Mouse (Mus musculus) neural tube, embryonic 11.5 days (tissue): ENCODE measurements around the gene Paqr6. TPM values are rescaled to one million over a fixed set of nuclear protein-coding genes. Genes with fewer than 3 reads are reported as not detected.
"Not testable (repeated sequence)": the region's sequence is repeated elsewhere in the genome, so short reads cannot be mapped to it uniquely, and the experiment has no call there.

Source experiments
- ATAC-seq: fragments of 200-750 bp; cut with Nextera tagmentation; 2 replicates; pipeline ENCODE4 v1.8.0; 2017; ENCODE audit warnings: moderate number of reproducible peaks, mild to moderate bottlenecking, moderate TSS enrichment, moderate library complexity; ENCODE audit not compliant: insufficient read depth, low FRiP score, low TSS enrichment
- DNase-seq: peaks from one replicate; pipeline ENCODE4 v3.0.0-alpha.2; 2015; ENCODE audit warnings: low spot score
- H3K27ac ChIP-seq: fragments of 300-500 bp; sonication (generic); 2 replicates; pipeline ENCODE4 v1.5.1; 2014; ENCODE audit warnings: low read depth, mild to moderate bottlenecking, low read length
- H3K27me3 ChIP-seq: fragments of 300-500 bp; sonication (generic); 2 replicates; pipeline ENCODE4 v1.6.1; 2014; ENCODE audit warnings: mild to moderate bottlenecking, low read length, mixed read lengths; ENCODE audit not compliant: control insufficient read depth, insufficient read depth
- H3K36me3 ChIP-seq: fragments of 300-500 bp; sonication (generic); 2 replicates; pipeline ENCODE4 v1.6.1; 2014; ENCODE audit warnings: mild to moderate bottlenecking, low read length, moderate library complexity, mixed read lengths; ENCODE audit not compliant: control insufficient read depth, insufficient read depth
- H3K4me1 ChIP-seq: fragments of 300-500 bp; sonication (generic); 2 replicates; pipeline ENCODE4 v1.6.1; 2014; ENCODE audit warnings: low read length, mixed read lengths; ENCODE audit not compliant: control insufficient read depth, insufficient read depth
- H3K4me2 ChIP-seq: fragments of 300-500 bp; sonication (generic); 2 replicates; pipeline ENCODE4 v1.6.1; 2014; ENCODE audit warnings: low read depth, mild to moderate bottlenecking, moderate library complexity
- H3K4me3 ChIP-seq: fragments of 300-500 bp; sonication (generic); 2 replicates; pipeline ENCODE4 v1.5.1; 2014; ENCODE audit warnings: low read depth, low read length
- H3K9ac ChIP-seq: fragments of 300-500 bp; sonication (generic); 2 replicates; pipeline ENCODE4 v1.6.1; 2014; ENCODE audit warnings: mild to moderate bottlenecking, low read length
- H3K9me3 ChIP-seq: fragments of 300-500 bp; sonication (generic); 2 replicates; pipeline ENCODE4 v1.6.1; 2016; ENCODE audit warnings: low read length; ENCODE audit not compliant: control insufficient read depth
- WGBS: fragments of 180-500 bp; shearing (Covaris S2); extraction: QIAGEN DNeasy Blood & Tissue Kit; methylation state at CpG from one replicate; pipeline ENCODE4 v1.1.7; 2014; 5-methylcytosine and 5-hydroxymethylcytosine counted together
- polyA plus RNA-seq: library from polyadenylated mRNA; unstranded; fragments of >200 nt; fragmentation: Nextera tagmentation; extraction: Ambion mirVana; gene quantifications from 2 replicates; pipeline ENCODE4 v1.2.1, GENCODE M21; 2014

Gene Paqr6
- polyA plus RNA-seq, 1 experiment from 2014 or later = 1.1 TPM

DNA sequence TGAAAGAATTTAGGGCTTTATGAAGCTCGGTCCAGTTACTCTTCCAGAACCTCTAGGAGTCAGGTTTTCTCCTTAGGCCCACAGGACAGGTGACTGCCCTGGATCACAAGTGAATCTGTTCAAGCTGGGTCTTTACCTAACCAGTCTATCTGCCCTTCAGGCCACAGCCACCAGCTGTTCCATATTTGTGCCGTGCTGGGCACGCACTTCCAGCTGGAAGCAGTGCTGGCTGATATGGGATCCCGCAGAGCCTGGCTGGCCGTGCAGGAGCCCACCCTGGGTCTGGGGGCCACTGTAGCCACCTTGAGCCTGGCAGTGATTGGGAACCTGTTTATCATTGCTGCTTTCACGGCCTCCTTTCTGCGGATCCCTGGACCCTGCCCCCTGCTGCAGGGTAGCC lies 12.3 kb downstream of the Paqr6 start:
- ATAC-seq = 0 out of 2 replicates have a peak, but pooled peaks have one; percentile 24
- H3K9ac ChIP-seq = peak overlapping the region; percentile 2; the same call in 1 of the 2 replicates
- H3K27me3 ChIP-seq, H3K27ac ChIP-seq, H3K4me3 ChIP-seq, DNase-seq, H3K36me3 ChIP-seq, H3K4me1 ChIP-seq, H3K4me2 ChIP-seq, H3K9me3 ChIP-seq: not testable (repeated sequence)
- 17% methylated on average over 5 of the region's 7 CpGs for WGBS

DNA sequence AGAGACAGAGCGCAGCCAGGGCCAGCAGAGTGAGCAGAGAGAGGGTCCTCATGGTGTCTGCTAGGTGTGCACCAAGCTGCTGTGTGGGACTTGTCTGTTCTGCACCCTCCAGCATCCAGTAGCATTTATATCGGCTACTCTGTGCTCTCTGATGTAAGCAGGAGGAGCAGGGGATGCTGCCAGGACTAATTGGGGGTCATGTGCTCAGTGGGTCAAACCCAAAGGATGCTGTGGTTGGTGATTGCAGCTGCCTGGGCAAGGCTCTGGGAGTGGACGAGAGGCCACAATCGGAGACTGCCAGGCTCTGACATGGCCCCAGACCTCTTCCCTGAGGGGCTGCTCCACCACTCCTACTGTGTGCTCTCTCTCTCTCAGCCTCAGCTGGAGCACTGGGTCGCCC lies 14.2 kb downstream of the Paqr6 start, which contains the start of gene Bglap2:
Gene Bglap2 (minus strand): TSS at position 101 of the 400 bp plus-strand sequence.
- H3K36me3 ChIP-seq, H3K9ac ChIP-seq, ATAC-seq, H3K4me1 ChIP-seq, H3K4me2 ChIP-seq, H3K27ac ChIP-seq, H3K9me3 ChIP-seq, H3K4me3 ChIP-seq, DNase-seq, H3K27me3 ChIP-seq: not testable (repeated sequence)
- 69% methylated on average over 4 of the region's 5 CpGs for WGBS

DNA sequence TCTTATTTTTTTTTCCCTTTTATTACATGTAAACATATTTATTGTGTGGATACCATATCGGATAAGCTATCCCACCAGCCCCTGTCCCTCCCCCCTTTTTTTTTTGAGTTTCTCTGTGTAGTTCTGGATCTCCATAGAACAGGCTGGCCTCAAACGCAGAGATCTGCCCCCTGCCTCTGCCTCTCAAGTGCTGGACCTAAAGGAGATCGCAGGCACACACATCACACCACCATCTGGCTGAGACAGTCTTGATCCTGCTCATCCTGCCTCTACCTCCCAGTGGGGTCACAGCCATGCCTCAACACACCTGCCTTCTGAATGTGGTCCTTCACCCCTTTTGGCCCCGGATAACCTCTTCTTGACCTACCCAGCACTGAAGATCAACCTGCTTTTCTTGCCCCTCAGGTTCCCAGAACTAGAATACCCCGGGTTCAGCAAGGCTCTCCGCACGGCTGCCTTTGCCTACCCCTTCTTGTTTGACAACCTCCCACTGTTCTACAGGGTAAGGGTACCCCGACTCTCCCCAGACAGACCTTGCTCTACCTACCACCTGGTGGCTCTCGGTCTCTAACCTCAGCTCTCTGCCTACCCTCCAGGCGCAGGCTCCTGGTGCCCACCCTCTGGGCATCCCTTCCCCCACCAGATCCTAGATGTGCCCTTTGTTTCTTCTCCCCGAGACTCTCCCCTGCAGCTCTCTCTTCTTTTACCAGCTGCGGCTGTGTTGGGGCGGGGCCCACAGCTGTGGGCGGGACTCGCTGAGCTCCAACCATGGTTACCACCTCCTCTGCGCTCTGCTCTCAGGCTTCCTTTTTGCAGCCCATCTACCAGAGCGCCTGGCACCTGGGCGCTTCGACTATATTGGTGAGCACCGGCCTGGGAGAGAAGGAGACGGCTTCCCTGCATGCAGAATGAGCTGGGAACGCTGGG lies 17.3 kb downstream of the Paqr6 start:
- H3K9me3 ChIP-seq, H3K9ac ChIP-seq, H3K36me3 ChIP-seq, H3K27me3 ChIP-seq, H3K4me1 ChIP-seq, H3K4me3 ChIP-seq: not testable (repeated sequence)
- peak overlapping the region; percentile 39; the same call in 1 of the 2 replicates for H3K27ac ChIP-seq
- 9% methylated on average over 17 of the region's 22 CpGs for WGBS
- DNase-seq (peak; percentile 79), ATAC-seq (peak; percentile 81)
- peak overlapping the region; percentile 38 for H3K4me2 ChIP-seq

GRCm38 (mm10) chr3:88382383-88382782 lies 18.0 kb downstream of the Paqr6 start:
- not testable (repeated sequence) for DNase-seq, H3K4me3 ChIP-seq, H3K27ac ChIP-seq, H3K4me2 ChIP-seq, H3K9ac ChIP-seq, H3K36me3 ChIP-seq, H3K9me3 ChIP-seq, H3K4me1 ChIP-seq, H3K27me3 ChIP-seq
- 25% methylated on average over 1 of the region's 7 CpGs for WGBS
- ATAC-seq = 0 out of 2 replicates have a peak, but pooled peaks have one; percentile 28

DNA sequence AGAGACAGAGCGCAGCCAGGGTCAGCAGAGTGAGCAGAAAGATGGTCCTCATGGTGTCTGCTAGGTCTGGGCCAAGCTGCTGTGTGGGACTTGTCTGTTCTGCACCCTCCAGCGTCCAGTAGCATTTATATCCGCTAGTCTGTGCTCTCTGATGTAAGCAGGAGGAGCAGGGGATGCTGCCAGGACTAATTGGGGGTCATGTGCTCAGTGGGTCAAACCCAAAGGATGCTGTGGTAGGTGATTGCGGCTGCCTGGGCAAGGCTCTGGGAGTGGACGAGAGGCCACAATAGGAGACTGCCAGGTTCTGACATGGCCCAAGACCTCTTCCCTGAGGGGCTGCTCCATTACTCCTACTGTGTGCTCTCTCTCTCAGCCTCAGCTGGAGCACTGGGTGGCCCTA lies 20.0 kb downstream of the Paqr6 start, which contains the start of gene Bglap:
Gene Bglap (minus strand): TSS at position 101 of the 400 bp plus-strand sequence.
- Histone ChIP-seq H3K4me2 (no peak within 1 kb of the TSS), H3K4me1 (no peaks in the 10 kb centered on the region), H3K9ac (no peak within 1 kb of the TSS), H3K27me3 (no peaks in the 10 kb centered on the region), H3K27ac (no peak within 1 kb of the TSS), H3K9me3 (no peaks in the 10 kb centered on the region), H3K36me3 (no peaks in the 10 kb centered on the region), H3K4me3 (no peak within 1 kb of the TSS)
- DNase-seq = no peak
- 71% methylated on average over 5 of the region's 5 CpGs for WGBS
- no peak for ATAC-seq

- Histone ChIP-seq H3K27ac (no peak overlapping the region), H3K27me3 (no peaks in the 10 kb centered on the region), H3K9me3 (no peaks in the 10 kb centered on the region), H3K4me2 (no peak overlapping the region), H3K36me3 (no peaks in the 10 kb centered on the region; the same call in 1 of the 2 replicates), H3K4me1 (no peaks in the 10 kb centered on the region), H3K4me3 (no peak overlapping the region), H3K9ac (no peak overlapping the region)
- ATAC-seq (no peak), DNase-seq (no peak)
- 88% methylated on average over 8 of the region's 9 CpGs for WGBS
Observed at GRCm38 (mm10) chr3:88393776-88394375, 29.5 kb downstream of the Paqr6 start.

DNA sequence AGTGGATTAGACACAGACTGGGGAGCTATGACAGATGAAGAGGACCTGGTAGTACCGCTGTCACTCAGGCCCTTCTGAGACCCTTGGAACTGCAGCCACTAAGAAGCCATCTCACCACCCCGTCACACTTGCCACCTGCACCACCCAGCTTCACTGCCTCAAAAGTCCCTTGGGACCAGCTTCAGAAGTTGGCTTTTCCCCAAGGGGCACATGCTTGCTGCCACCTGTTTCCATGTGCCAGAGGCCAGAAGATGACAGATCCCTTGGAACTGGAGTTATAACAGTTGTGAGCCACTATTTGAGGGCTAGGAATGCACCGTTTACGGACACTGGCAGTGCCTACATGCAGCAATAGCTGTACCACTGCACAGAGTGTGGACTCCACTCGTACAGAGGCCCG lies 30.9 kb downstream of the Paqr6 start:
- WGBS = 89% methylated on average over 6 of the region's 6 CpGs
- H3K4me3 ChIP-seq = no peak overlapping the region
- no peaks in the 10 kb centered on the region for H3K9me3 ChIP-seq
- no peak for ATAC-seq
- H3K27me3 ChIP-seq = no peaks in the 10 kb centered on the region
- H3K27ac ChIP-seq = no peak overlapping the region
- DNase-seq = no peak
- no peaks in the 10 kb centered on the region for H3K4me1 ChIP-seq
- H3K9ac ChIP-seq = no peak overlapping the region
- no peaks in the 10 kb centered on the region; the same call in 1 of the 2 replicates for H3K36me3 ChIP-seq
- H3K4me2 ChIP-seq = no peak overlapping the region

DNA sequence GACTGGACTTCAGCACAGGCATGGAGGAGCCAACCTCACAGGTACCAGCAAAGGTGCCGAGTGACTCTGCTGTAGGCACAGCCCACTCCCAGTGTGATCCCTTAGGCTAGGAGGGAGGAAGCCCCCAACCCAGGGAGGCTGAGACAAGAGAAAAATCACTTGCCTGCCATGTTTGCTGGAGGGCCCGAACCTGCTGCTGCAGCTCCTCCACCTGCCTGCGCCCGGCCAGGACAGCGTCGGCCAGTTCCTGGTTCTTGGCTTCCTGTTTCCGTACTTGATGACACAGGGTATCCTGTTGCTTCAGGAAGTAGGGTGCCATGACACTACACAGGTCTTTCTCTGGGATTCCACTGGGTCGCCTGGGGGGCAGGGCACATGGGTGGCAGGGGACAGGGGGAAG lies 31.4 kb downstream of the Paqr6 start:
- H3K36me3 ChIP-seq = no peaks in the 10 kb centered on the region; the same call in 1 of the 2 replicates
- ATAC-seq (no peak), DNase-seq (no peak)
- no peak overlapping the region for H3K4me3 ChIP-seq
- H3K27ac ChIP-seq = no peak overlapping the region
- H3K27me3 ChIP-seq = no peaks in the 10 kb centered on the region
- no peaks in the 10 kb centered on the region for H3K4me1 ChIP-seq
- no peak overlapping the region for H3K9ac ChIP-seq
- 93% methylated on average over 8 of the region's 8 CpGs for WGBS
- no peaks in the 10 kb centered on the region for H3K9me3 ChIP-seq
- H3K4me2 ChIP-seq = no peak overlapping the region
